Mouse (Mus musculus) mouse embryonic stem cell (cell line): Measurements from ENCODE around the gene Lamc1.

Experiments used
- in situ Hi-C, 2 experiments: fragments of 300-500 bp; cut with MboI; formaldehyde crosslinking; loops; 1 replicate in 1 of 2; 3 replicates in 1 of 2; pipeline ENCODE4 v1.14.3; 2019 to 2020; ENCODE audit warnings: low sequenced_read_pairs in 2 of 2, low pct_unique_long_range_greater_than_20kb in 1 of 2, mixed read lengths in 1 of 2; ENCODE audit not compliant: unreplicated experiment in 1 of 2

Gene Lamc1

GRCm38 (mm10) chr1:153332444-153333295 lies at the start of gene Lamc1:
Lamc1 (minus strand) TSS chr1:153332786.
- in situ Hi-C loops = no loop called here

- in situ Hi-C loops = loop anchor here (25.0 kb wide), 2 partner anchors 269 to 594 kb away; no protein-coding TSS in a partner anchor
Observed at GRCm38 (mm10) chr1:153380746-153381282, 48.2 kb upstream of the Lamc1 start.

DNA sequence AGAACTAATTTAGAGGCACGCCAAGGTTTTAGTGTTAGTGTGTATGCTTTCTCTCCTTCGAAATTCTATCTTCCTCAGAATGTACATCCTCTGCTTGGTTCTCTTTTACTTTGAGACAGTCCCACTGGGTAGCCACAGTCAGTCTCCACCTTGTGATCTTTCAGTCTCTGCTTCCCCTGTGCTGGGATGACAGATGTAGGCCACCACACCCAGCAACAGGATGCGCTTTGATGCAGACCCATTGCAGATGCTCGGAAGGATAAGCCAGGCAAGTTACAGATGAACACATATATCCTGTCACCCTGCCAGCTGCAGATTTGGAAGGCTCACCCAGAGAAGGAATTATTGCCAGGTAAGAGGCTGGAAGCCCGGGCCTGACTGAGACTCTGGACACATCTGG lies 47.2 kb upstream of the Lamc1 start:
- in situ Hi-C loops = loop anchor here (25.0 kb wide), 2 partner anchors 268 to 593 kb away; no protein-coding TSS in a partner anchor

- in situ Hi-C loops = loop anchor here (25.0 kb wide), 2 partner anchors 266 to 591 kb away; no protein-coding TSS in a partner anchor
Observed at GRCm38 (mm10) chr1:153378587-153378986, 46.0 kb upstream of the Lamc1 start.

GRCm38 (mm10) chr1:153376446-153376845 lies 43.9 kb upstream of the Lamc1 start:
- in situ Hi-C loops = loop anchor here (25.0 kb wide), 2 partner anchors 264 to 589 kb away; no protein-coding TSS in a partner anchor

DNA sequence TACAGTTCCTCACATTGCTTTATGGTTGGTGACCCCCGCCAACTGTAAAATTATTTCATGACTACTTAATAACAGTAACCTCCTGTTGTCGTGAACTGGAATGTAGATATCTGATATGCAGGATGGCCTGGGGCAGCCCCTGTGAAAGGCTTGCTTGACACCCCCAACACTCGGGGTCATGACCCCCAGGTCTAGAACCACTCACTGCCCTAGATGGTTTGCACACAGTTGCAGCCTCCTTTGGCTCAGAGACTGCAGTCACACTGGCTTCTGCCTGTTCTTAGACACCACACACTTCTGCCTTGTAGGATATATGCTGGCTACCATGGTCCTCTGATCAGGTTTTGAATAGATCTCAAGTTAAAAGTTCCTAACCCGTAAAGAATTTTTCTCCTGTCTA lies 41.5 kb upstream of the Lamc1 start:
- in situ Hi-C loops = no loop called here

DNA sequence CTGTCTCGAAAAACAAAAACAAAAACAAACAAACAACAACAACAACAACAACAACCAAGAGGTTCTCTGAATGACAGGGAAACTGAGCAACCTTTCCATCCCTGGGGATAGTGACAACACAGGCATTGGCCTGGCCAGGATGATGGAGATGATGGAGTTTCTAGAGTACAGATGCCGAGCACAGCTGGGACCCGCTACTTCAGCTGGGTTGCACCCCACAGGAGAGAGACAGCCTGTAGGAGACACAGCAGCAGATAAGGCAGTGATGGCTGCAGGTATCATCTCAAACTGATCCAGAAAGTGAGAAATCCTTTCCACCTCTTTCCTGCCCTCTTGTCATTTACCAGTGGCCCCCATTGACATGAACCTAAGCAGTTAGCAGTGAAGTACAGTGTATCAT lies 39.3 kb upstream of the Lamc1 start:
- in situ Hi-C loops = no loop called here

- in situ Hi-C loops = no loop called here
Observed at GRCm38 (mm10) chr1:153369011-153369410, 36.4 kb upstream of the Lamc1 start.

DNA sequence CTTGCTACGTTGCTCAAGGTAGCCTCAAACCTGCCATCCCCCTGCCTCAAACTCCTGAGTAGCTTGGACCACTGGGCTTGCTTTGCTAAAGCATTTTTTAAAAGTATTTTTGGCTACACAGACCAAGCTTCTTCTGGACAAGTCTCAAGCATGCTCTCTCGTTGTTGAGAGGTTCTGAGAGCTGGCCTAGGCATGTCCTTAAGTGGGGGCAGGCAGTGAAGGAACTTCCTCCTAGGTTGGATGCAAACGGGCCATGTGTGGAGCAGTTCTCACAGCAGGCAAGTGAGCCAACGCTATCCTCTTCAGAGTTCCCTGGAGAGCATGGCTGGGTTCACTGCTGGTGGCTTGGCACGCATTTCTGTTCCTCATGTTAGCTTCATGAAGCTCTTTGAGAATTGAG lies 34.5 kb upstream of the Lamc1 start:
- in situ Hi-C loops = no loop called here

DNA sequence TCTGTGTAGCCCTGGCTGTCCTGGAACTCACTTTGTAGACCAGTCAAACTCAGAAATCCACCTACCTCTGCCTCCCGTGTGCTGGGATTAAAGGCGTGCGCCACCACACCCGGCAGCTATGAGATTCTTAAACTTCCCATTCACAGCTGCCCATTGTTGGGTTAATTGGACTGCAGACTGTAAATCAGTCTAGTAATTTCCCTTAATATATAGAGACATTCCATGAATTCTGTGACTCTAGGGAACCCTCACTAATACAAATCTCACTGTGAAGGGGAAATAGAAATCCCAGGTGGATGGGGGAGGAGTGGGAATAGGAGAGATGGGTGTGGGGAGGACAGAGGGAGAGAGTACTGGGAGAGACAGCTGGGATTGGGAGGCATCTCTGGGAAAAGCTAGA lies 29.3 kb upstream of the Lamc1 start:
- in situ Hi-C loops = no loop called here

- in situ Hi-C loops = no loop called here
Observed at GRCm38 (mm10) chr1:153360556-153360955, 28.0 kb upstream of the Lamc1 start.

DNA sequence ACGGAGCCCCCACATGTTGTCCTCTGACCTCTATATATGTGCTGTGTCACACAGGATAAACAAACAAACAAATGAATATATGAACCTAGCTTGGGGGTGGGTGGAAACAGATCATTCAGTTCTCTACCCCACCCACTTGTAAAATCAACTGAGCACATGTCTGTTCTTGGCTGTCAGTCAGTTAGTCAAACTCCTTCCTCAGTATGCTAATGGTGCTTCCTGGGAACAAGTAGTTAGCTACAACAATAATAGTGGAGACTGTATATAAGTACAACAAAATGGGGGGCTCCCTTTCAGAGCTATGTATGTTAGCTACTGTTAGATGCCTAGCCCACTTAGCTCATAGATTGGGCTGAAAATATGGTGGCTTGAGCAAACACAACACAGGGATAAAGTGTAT lies 24.6 kb upstream of the Lamc1 start:
- in situ Hi-C loops = no loop called here

GRCm38 (mm10) chr1:153354466-153354865 lies 21.9 kb upstream of the Lamc1 start:
- in situ Hi-C loops = no loop called here

GRCm38 (mm10) chr1:153353736-153354430 lies 21.3 kb upstream of the Lamc1 start:
- in situ Hi-C loops = no loop called here

- in situ Hi-C loops = no loop called here
Observed at GRCm38 (mm10) chr1:153351034-153351433, 18.4 kb upstream of the Lamc1 start.

DNA sequence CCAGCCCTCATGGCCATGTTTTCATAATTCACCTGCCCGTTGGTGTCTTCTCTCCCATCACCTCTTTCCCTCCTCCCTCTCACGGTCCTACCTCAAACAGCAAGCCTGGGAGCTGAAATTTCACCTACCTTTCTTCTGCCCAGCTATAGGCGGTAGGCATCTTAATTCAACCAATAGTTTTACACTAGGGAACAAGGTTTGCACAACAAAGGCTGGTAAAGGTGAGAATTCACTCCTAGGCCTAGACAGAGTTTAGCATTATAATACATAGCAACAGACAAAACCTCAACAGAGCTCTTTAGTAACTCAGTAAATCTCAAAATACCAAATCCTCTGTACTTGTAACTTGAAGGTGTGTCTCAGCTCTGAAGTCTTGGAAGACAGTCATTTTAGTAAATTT lies 15.1 kb upstream of the Lamc1 start:
- in situ Hi-C loops = no loop called here

DNA sequence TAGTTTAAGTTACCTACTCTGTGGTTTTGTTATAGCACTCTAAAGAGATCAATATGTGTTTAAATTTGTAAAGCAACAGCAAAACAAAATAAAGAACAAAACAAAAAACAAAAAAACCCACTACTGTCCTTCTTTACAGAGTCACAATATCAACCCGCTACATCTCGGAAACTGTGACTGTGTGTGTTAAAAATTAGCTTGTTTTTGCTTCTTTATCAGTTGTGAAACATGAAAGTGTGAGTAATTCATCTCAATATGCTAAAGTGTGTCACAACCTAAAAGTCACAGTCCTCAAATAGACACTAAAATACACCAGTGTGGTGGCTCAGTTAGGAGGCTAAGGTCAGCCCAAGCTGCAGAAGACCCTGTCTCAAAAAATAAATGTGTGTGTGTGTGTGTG lies 14.5 kb upstream of the Lamc1 start:
- in situ Hi-C loops = no loop called here

DNA sequence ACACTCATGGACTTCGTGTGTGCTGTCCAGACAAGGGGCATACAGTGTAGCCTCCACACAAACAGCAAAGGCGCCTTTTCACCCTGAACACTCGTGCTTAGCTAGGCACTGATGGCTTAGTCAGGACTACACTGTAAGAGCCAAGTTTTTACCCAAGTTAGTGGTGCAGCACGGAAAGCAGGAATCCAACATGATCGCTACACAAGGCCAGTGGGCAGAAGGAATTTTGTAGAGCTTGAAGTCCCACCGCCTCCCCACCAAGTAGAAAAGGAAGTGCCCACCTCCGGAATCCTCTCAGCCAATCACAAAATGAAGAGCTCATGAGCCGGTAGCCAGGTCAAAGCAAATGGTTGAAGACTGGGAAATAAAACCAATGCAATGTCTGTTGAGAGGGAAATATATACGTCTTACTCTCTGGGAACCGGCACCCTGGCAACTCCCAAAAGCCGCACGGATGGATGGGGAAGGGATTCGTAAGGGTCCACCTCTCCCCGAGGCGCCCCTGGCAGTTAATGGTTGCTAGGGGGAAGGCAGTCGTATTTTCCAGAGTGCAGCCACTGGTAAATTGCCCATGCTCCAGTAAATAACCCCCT lies 13.2 kb upstream of the Lamc1 start:
- in situ Hi-C loops = no loop called here

DNA sequence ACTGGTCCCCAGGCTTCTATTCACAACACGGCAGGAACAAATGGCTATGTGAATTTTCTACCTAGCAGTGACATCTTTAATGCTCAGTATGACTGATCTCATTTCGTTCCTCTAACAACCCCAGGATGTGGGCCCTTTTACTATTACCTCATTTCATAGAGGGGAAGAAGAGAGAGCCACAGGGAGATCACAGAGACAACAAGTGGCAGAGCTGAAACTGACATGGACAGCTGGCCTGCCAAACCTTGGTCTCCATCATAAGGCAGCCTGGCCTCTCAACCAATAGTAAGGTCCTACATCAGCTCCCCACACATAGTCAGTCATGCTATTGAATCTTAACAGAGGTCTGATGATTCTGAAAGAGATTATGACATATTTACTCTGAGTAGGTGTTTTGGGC lies 12.4 kb upstream of the Lamc1 start:
- in situ Hi-C loops = no loop called here
